Mouse (Mus musculus) forebrain, postnatal 0 days (tissue): ENCODE results near the gene Acot7. TPM values are rescaled to one million over a fixed set of nuclear protein-coding genes. Genes with fewer than 3 reads are reported as not detected.
A peak's percentile ranks its signal among the peaks of the same experiment; 100 is the strongest.

Experiments
- ATAC-seq: fragments of 200-750 bp; cut with Nextera tagmentation; 2 replicates; pipeline ENCODE4 v1.8.0; 2017; ENCODE audit warnings: mild to moderate bottlenecking, moderate library complexity
- DNase-seq: peaks from one replicate; pipeline ENCODE4 v3.0.0-alpha.2; 2015
- H3K27ac ChIP-seq: fragments of 300-500 bp; sonication (generic); 2 replicates; pipeline ENCODE4 v1.5.1; 2014; ENCODE audit warnings: low read depth, mild to moderate bottlenecking, antibody characterized with exemption, low read length, moderate library complexity, mixed read lengths
- H3K27me3 ChIP-seq: fragments of 300-500 bp; sonication (generic); 2 replicates; pipeline ENCODE4 v1.6.1; 2014; ENCODE audit warnings: mild to moderate bottlenecking, low read length, mixed read lengths; ENCODE audit not compliant: insufficient read depth
- H3K36me3 ChIP-seq: fragments of 300-500 bp; sonication (generic); 2 replicates; pipeline ENCODE4 v1.6.1; 2014; ENCODE audit warnings: mild to moderate bottlenecking, moderate library complexity; ENCODE audit not compliant: insufficient read depth
- H3K4me1 ChIP-seq: fragments of 300-500 bp; sonication (generic); 2 replicates; pipeline ENCODE4 v1.6.1; 2014; ENCODE audit warnings: antibody characterized with exemption; ENCODE audit not compliant: insufficient read depth
- H3K4me2 ChIP-seq: fragments of 300-500 bp; sonication (generic); 2 replicates; pipeline ENCODE4 v1.6.1; 2014; ENCODE audit warnings: low read depth, mild to moderate bottlenecking, moderate library complexity
- H3K4me3 ChIP-seq: fragments of 300-500 bp; sonication (generic); 2 replicates; pipeline ENCODE4 v1.5.1; 2014; ENCODE audit warnings: low read depth, low read length, mixed read lengths
- H3K9ac ChIP-seq: fragments of 300-500 bp; sonication (generic); 2 replicates; pipeline ENCODE4 v1.6.1; 2014; ENCODE audit warnings: mild to moderate bottlenecking
- H3K9me3 ChIP-seq: fragments of 300-500 bp; sonication (generic); 2 replicates; pipeline ENCODE4 v1.6.1; 2016; ENCODE audit warnings: low read length
- CTCF ChIP-seq: sonication (generic); IDR thresholded peaks from 2 replicates; pipeline ENCODE4 v1.5.1; 2016; ENCODE audit warnings: antibody characterized with exemption, control low read depth, low read depth
- WGBS: fragments of 180-500 bp; shearing (Covaris S2); extraction: QIAGEN DNeasy Blood & Tissue Kit; methylation state at CpG from one replicate; pipeline ENCODE4 v1.1.7; 2014; 5-methylcytosine and 5-hydroxymethylcytosine counted together
- polyA plus RNA-seq: library from polyadenylated mRNA; unstranded; fragments of >200 nt; fragmentation: Nextera tagmentation; extraction: Ambion mirVana; gene quantifications from 2 replicates; pipeline ENCODE4 v1.2.1, GENCODE M21; 2015
- total RNA-seq: library from RNA; depleted of rRNA; stranded (reverse); fragments of >200 nt; gene quantifications from 2 replicates; pipeline ENCODE4 v1.2.3, GENCODE M21; 2014

Acot7 gene
- total and polyA plus RNA-seq, 2 experiments from 2014 or later, result 193 to 466 TPM

- no peak for TF ChIP-seq CTCF
- no peak overlapping the region for H3K4me2 ChIP-seq
- H3K4me1 ChIP-seq, result peaks cover 13% of the 10 kb centered on the region
- no peaks in the 10 kb centered on the region for H3K27me3 ChIP-seq
- WGBS, result 86% methylated on average over 9 of the region's 9 CpGs
- peaks cover 2% of the 10 kb centered on the region; the same call in 1 of the 2 replicates for H3K36me3 ChIP-seq
- H3K9me3 ChIP-seq, result no peaks in the 10 kb centered on the region
- ATAC-seq (no peak), DNase-seq (no peak)
- no peak overlapping the region for H3K9ac ChIP-seq
- no peak overlapping the region for H3K27ac ChIP-seq
- no peak overlapping the region for H3K4me3 ChIP-seq
Observed at GRCm38 (mm10) chr4:152187142-152187541, 9.2 kb downstream of the Acot7 start.

DNA sequence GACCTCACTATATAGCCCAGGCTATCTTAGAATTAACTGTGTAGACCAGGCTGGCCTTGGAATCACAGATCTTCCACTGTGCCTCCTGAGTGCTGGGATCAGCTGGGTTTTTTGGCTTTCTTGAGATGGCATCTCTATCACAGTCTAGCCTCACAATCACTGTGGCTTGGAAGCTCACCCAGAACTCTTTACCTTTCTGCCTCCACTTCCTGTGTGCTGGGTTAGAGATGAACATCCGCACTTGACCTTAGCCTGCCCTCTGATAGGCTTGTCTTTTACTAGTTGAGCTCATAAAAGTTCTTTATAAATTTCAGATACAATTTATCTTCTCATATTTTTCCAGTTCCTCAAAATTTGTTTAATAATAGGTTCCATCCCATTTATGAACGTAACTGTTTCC, 10.7 kb downstream of the Acot7 start:
- no peaks in the 10 kb centered on the region for H3K36me3 ChIP-seq
- DNase-seq, result no peak
- no peak overlapping the region for H3K9ac ChIP-seq
- H3K4me2 ChIP-seq, result no peak overlapping the region
- WGBS, result 92% methylated on average over 2 of the region's 2 CpGs
- no peak overlapping the region for H3K4me3 ChIP-seq
- H3K9me3 ChIP-seq, result no peaks in the 10 kb centered on the region
- ATAC-seq, result no peak
- H3K27ac ChIP-seq, result no peak overlapping the region
- H3K27me3 ChIP-seq, result no peaks in the 10 kb centered on the region
- no peak for TF ChIP-seq CTCF
- peaks cover 13% of the 10 kb centered on the region for H3K4me1 ChIP-seq

- Histone ChIP-seq H3K36me3 (no peaks in the 10 kb centered on the region), H3K4me1 (peaks cover 13% of the 10 kb centered on the region), H3K4me2 (no peak overlapping the region), H3K9me3 (no peaks in the 10 kb centered on the region), H3K9ac (no peak overlapping the region), H3K27me3 (no peaks in the 10 kb centered on the region), H3K27ac (no peak overlapping the region), H3K4me3 (no peak overlapping the region)
- TF ChIP-seq CTCF, result no peak
- ATAC-seq (no peak), DNase-seq (no peak)
- WGBS, result 86% methylated on average over 6 of the region's 6 CpGs
Observed at GRCm38 (mm10) chr4:152189071-152189470, 11.1 kb downstream of the Acot7 start.

GRCm38 (mm10) chr4:152189691-152190090, 11.8 kb downstream of the Acot7 start:
- TF ChIP-seq CTCF, result no peak
- DNase-seq, result no peak

DNA sequence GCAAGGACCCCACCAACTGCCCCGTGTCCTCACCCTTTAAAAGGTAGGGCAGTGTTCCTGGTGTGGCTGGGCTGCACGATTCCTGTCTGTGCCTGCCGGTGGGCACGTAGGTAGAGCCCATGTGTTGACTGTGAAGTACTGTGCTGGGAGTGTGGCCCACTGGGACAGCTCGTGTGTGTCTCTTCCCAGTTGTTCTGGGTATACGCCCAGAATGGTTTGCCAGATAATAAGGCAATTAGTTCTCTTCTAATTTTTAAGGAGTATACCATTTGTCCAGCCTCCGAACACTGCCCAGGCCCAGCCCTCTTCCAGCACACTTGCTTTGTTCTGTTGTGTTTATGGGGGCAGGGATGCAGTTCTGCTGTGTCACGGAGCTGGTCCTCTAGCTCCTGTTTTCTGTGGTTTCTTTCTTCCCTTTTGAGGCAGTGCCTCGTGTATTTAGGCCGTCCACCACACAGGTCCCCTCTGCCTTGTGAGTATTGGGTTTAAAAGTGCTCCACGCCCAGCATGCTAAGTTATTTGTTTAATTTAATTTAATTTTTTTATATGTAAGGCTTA, 12.2 kb downstream of the Acot7 start:
- no peaks in the 10 kb centered on the region for H3K9me3 ChIP-seq
- no peak for TF ChIP-seq CTCF
- no peak overlapping the region for H3K9ac ChIP-seq
- no peak overlapping the region for H3K4me3 ChIP-seq
- WGBS, result 51% methylated on average over 11 of the region's 11 CpGs
- H3K4me2 ChIP-seq, result no peak overlapping the region
- H3K36me3 ChIP-seq, result no peaks in the 10 kb centered on the region
- H3K4me1 ChIP-seq, result peaks cover 10% of the 10 kb centered on the region
- H3K27ac ChIP-seq, result no peak overlapping the region
- DNase-seq (no peak), ATAC-seq (no peak)
- no peaks in the 10 kb centered on the region for H3K27me3 ChIP-seq

More at GRCm38 (mm10) chr4:152189691-152190090, 11.8 kb downstream of the Acot7 start:
- no peak for ATAC-seq
- Histone ChIP-seq H3K27me3 (no peaks in the 10 kb centered on the region), H3K27ac (no peak overlapping the region), H3K36me3 (no peaks in the 10 kb centered on the region), H3K9me3 (no peaks in the 10 kb centered on the region), H3K4me2 (no peak overlapping the region), H3K4me3 (no peak overlapping the region), H3K4me1 (peaks cover 13% of the 10 kb centered on the region), H3K9ac (no peak overlapping the region)
- 88% methylated on average over 4 of the region's 4 CpGs for WGBS

DNA sequence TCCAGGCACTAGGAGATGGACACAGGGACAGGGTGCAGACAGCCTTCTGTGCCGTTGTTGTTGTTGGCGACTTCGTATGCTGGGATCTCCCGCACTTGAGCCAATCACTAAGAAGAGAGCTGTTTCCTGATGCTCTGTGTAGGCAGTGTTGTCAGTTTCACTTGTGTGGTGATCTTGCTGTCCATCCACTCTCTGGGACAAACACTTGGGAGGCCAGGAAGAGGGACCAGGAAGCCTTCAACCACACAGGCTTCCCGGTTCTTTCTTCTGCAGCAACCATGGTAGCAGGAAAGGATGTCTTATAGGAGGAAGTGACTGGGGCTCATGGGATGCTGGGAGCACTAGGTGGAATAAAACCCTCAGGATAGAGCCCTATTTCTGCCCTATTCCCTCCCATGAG, 12.8 kb downstream of the Acot7 start:
- no peak overlapping the region for H3K9ac ChIP-seq
- no peak overlapping the region for H3K4me3 ChIP-seq
- no peaks in the 10 kb centered on the region for H3K27me3 ChIP-seq
- H3K4me1 ChIP-seq, result peaks cover 7% of the 10 kb centered on the region
- ATAC-seq (no peak), DNase-seq (no peak)
- H3K27ac ChIP-seq, result no peak overlapping the region
- H3K4me2 ChIP-seq, result no peak overlapping the region
- TF ChIP-seq CTCF, result no peak
- H3K36me3 ChIP-seq, result no peaks in the 10 kb centered on the region
- WGBS, result 72% methylated on average over 5 of the region's 5 CpGs
- H3K9me3 ChIP-seq, result no peaks in the 10 kb centered on the region

- no peak overlapping the region for H3K4me2 ChIP-seq
- H3K9ac ChIP-seq, result no peak overlapping the region
- H3K4me3 ChIP-seq, result no peak overlapping the region
- H3K4me1 ChIP-seq, result no peaks in the 10 kb centered on the region
- 0 out of 2 replicates have a peak, but pooled peaks cover 4% of the 10 kb centered on the region for H3K36me3 ChIP-seq
- DNase-seq (no peak), ATAC-seq (no peak)
- 19% methylated on average over 4 of the region's 4 CpGs for WGBS
- H3K9me3 ChIP-seq, result no peaks in the 10 kb centered on the region
- H3K27ac ChIP-seq, result 0 out of 2 replicates have a peak overlapping the region, but pooled peaks have one; percentile 2
- TF ChIP-seq CTCF, result no peak
- H3K27me3 ChIP-seq, result no peaks in the 10 kb centered on the region
Observed at GRCm38 (mm10) chr4:152192569-152192968, 14.6 kb downstream of the Acot7 start.
